Mouse (Mus musculus): ENCODE data around the gene Nfyb. TPM values are rescaled to one million over a fixed set of nuclear protein-coding genes. Genes with fewer than 3 reads are reported as not detected.
A peak's percentile ranks its signal among the peaks of the same experiment; 100 is the strongest.

Nfyb gene
- polyA plus RNA-seq, 1 experiment from 2014 or later, result 29.4 TPM

DNA sequence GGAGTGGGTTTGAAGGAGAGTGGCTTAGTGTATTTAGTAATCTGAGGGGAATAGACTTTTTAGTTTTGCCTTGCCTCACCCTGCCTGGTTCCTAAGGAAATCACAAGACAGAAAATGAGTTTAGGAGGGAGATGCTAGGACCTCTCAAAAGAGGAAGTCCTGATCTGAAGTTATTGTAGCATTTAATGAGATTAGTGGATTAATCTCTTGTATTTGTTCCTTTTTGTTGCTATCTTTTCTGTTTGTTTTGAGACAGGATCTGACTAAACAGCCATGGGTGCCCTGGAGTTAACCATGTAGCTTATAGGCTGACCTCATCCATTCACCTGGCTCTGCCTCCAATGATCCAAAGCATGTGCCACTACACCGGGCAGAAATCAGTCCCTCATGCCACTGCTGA lies 21.4 kb downstream of the Nfyb start:
- no peak overlapping the region for H3K4me3 ChIP-seq (ENCODE audit: low read depth, low read length)
- no peaks in the 10 kb centered on the region for H3K9me3 ChIP-seq (replicated peaks; ENCODE audit: control insufficient read depth, low read length)
- no peak overlapping the region for H3K9ac ChIP-seq (ENCODE audit: low read depth, low read length)
- no peaks in the 10 kb centered on the region for H3K27me3 ChIP-seq (ENCODE audit: control insufficient read depth, insufficient read depth, low read depth, low read length)
- no peak overlapping the region for H3K4me2 ChIP-seq (ENCODE audit: low read depth, low read length)
- H3K4me1 ChIP-seq (ENCODE audit: control insufficient read depth, low read depth, low read length), result 0 out of 2 replicates have a peak, but pooled peaks cover 2% of the 10 kb centered on the region
- ATAC-seq (ENCODE audit: low read depth), result no peak
- no peak overlapping the region for H3K27ac ChIP-seq (ENCODE audit: low read length)
- H3K36me3 ChIP-seq (ENCODE audit: control insufficient read depth, insufficient read depth), result peaks cover 13% of the 10 kb centered on the region
- WGBS (ENCODE audit: insufficient replicate concordance), result 82% methylated on average over 1 of the region's 1 CpGs

DNA sequence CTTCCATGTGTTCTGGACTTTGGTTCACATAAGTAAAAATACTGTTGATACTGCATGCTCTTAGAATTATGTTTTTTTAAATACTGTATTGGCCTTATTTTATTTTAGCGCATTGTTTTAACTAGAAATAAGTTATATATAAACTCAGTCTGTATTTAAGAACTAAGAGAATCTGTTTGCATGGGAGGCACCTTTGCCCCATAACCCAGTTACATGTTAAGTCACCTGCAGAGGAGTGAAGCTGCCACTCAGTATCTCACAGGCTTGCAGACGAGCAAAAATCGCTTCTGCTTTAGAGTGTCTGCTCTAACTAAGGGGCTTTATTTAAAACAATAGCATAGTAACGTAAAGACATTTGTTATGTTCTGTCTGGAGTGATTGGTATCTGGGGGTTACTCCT lies 22.1 kb downstream of the Nfyb start:
- H3K9ac ChIP-seq (ENCODE audit: low read depth, low read length), result no peak overlapping the region
- H3K4me1 ChIP-seq (ENCODE audit: control insufficient read depth, low read depth, low read length), result no peaks in the 10 kb centered on the region
- H3K4me2 ChIP-seq (ENCODE audit: low read depth, low read length), result no peak overlapping the region
- H3K36me3 ChIP-seq (ENCODE audit: control insufficient read depth, insufficient read depth), result peaks cover 6% of the 10 kb centered on the region; the same call in 1 of the 2 replicates
- H3K9me3 ChIP-seq (replicated peaks; ENCODE audit: control insufficient read depth, low read length), result no peaks in the 10 kb centered on the region
- no peaks in the 10 kb centered on the region for H3K27me3 ChIP-seq (ENCODE audit: control insufficient read depth, insufficient read depth, low read depth, low read length)
- 75% methylated on average over 4 of the region's 4 CpGs for WGBS (ENCODE audit: insufficient replicate concordance)
- no peak overlapping the region; the same call in 1 of the 2 replicates for H3K27ac ChIP-seq (ENCODE audit: low read length)
- peak; percentile 37; the same call in 1 of the 2 replicates for ATAC-seq (ENCODE audit: low read depth)
- no peak overlapping the region for H3K4me3 ChIP-seq (ENCODE audit: low read depth, low read length)

DNA sequence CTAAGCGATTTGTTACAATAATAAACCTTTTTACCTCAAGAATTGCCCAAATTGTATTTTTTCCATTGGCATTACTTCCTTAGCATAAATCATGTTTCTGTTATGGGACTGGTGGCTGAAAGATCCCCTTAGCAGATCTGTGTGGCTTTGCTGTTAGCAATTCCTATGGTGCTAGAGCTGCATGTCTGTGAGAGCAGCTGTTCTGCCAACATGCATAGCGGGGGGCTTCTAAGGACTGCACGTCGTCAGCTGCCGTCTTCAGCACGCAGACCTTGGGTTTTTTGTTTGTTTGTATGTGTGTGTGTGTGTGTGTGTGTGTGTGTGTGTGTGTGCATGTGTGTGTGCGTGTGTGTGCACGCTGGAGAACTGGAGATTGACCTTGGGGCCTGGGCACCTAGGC lies 22.6 kb downstream of the Nfyb start:
- Histone ChIP-seq H3K4me2 (ENCODE audit: low read depth, low read length) (no peak overlapping the region), H3K27me3 (ENCODE audit: control insufficient read depth, insufficient read depth, low read depth, low read length) (no peaks in the 10 kb centered on the region), H3K4me3 (ENCODE audit: low read depth, low read length) (no peak overlapping the region), H3K27ac (ENCODE audit: low read length) (peak overlapping the region; percentile 17; the same call in 1 of the 2 replicates), H3K36me3 (ENCODE audit: control insufficient read depth, insufficient read depth) (peaks cover 4% of the 10 kb centered on the region; the same call in 1 of the 2 replicates), H3K9ac (ENCODE audit: low read depth, low read length) (no peak overlapping the region), H3K4me1 (ENCODE audit: control insufficient read depth, low read depth, low read length) (no peaks in the 10 kb centered on the region), H3K9me3 (replicated peaks; ENCODE audit: control insufficient read depth, low read length) (no peaks in the 10 kb centered on the region)
- no peak for ATAC-seq (ENCODE audit: low read depth)
- 87% methylated on average over 8 of the region's 8 CpGs for WGBS (ENCODE audit: insufficient replicate concordance)

DNA sequence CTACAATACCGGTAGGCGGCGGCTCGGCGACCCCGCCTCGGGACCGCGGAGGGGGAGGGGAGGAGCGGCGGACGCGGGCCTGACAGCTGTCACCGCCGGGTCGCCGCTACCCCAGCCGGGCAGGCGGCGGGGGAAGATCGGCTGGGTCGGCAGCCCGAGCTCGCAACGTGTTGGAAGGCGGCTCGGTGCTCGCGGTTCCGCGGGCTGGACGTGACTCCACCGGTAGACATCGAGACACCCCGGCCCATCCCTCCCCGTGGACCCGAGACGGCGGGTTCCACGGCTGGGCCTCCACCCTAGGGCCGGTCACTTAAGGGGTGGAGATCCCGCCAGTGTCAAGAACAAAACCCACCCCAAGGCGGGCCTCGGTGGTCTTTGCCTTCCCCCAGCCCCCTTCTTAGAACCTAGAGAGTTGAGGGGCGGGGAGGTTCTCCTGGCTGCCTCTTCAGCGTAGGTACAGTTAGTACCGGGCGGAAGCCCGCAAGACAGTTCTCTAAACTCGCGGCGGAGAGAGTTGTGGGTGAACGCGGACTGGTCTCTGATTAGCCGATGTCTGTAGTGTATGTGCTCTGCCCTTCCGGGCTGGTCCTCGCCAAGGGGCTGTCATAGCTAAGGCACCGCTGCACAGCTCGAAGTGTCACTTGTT lies 64.5 kb downstream of the Nfyb start:
- Histone ChIP-seq H3K9me3 (replicated peaks; ENCODE audit: control insufficient read depth, low read length) (no peaks in the 10 kb centered on the region), H3K4me2 (ENCODE audit: low read depth, low read length) (peak overlapping the region; percentile 87), H3K9ac (ENCODE audit: low read depth, low read length) (peak overlapping the region; percentile 80), H3K27ac (ENCODE audit: low read length) (peak overlapping the region; percentile 50), H3K27me3 (ENCODE audit: control insufficient read depth, insufficient read depth, low read depth, low read length) (no peaks in the 10 kb centered on the region), H3K4me3 (ENCODE audit: low read depth, low read length) (peak overlapping the region; percentile 86), H3K36me3 (ENCODE audit: control insufficient read depth, insufficient read depth) (no peaks in the 10 kb centered on the region), H3K4me1 (ENCODE audit: control insufficient read depth, low read depth, low read length) (peaks cover 19% of the 10 kb centered on the region)
- WGBS (ENCODE audit: insufficient replicate concordance), result under 1% methylated on average over 46 of the region's 59 CpGs
- ATAC-seq (ENCODE audit: low read depth), result peak; percentile 55

DNA sequence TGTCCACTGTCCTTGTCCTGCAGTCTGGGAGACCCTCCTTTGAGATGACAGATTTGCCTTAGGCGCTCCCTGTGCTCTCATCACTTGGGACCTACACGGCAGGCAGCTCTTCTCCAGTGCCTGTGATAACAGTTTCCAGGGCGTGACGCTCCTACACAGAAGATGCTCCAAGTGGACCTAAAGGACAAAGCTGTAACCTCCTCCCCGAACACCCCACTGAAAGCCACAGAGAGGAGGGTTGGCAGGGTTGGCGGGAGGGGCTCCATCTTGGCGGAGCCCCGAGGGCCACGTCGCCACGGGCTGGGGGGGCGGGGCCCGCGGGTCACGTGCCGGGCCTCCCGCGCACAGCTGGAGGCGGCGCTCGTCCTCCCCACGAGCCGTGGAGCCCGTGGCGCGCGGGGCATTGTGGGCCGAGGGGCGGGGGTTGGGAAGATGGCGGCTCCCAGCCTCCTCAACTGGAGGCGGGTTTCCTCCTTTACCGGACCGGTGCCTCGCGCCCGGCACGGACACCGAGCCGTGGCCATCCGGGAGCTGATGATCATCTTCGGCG lies 65.2 kb downstream of the Nfyb start:
- Histone ChIP-seq H3K4me1 (ENCODE audit: control insufficient read depth, low read depth, low read length) (peaks cover 19% of the 10 kb centered on the region), H3K36me3 (ENCODE audit: control insufficient read depth, insufficient read depth) (no peaks in the 10 kb centered on the region), H3K27me3 (ENCODE audit: control insufficient read depth, insufficient read depth, low read depth, low read length) (no peaks in the 10 kb centered on the region), H3K9ac (ENCODE audit: low read depth, low read length) (peak overlapping the region; percentile 80), H3K27ac (ENCODE audit: low read length) (peak overlapping the region; percentile 50), H3K4me3 (ENCODE audit: low read depth, low read length) (peak overlapping the region; percentile 86), H3K9me3 (replicated peaks; ENCODE audit: control insufficient read depth, low read length) (no peaks in the 10 kb centered on the region), H3K4me2 (ENCODE audit: low read depth, low read length) (peak overlapping the region; percentile 87)
- WGBS (ENCODE audit: insufficient replicate concordance), result 1% methylated on average over 42 of the region's 42 CpGs
- peak; percentile 95 for ATAC-seq (ENCODE audit: low read depth)

Other genes with a start within 250 kb of the Nfyb start
- gene 1190007I07Rik, start 140.9 kb downstream of the Nfyb start, polyA plus RNA-seq (2015; fragmentation: Nextera tagmentation; extraction: Ambion mirVana), result 20.1 and 30.8 TPM in 2 replicates
- 27.5 and 31.5 TPM in 2 replicates for gene Tdg, start 134.3 kb downstream of the Nfyb start, polyA plus RNA-seq (2015; fragmentation: Nextera tagmentation; extraction: Ambion mirVana)
- gene Glt8d2, start 73.5 kb downstream of the Nfyb start, polyA plus RNA-seq (2015; fragmentation: Nextera tagmentation; extraction: Ambion mirVana), result 0.61 and 0.64 TPM in 2 replicates
- 13.6 and 13.9 TPM in 2 replicates for gene Hcfc2, start 68.0 kb downstream of the Nfyb start, polyA plus RNA-seq (2015; fragmentation: Nextera tagmentation; extraction: Ambion mirVana)
- 44.1 and 46.1 TPM in 2 replicates for gene Txnrd1, start 69.8 kb upstream of the Nfyb start, polyA plus RNA-seq (2015; fragmentation: Nextera tagmentation; extraction: Ambion mirVana)
- gene Eid3, start 102.5 kb upstream of the Nfyb start, polyA plus RNA-seq (2015; fragmentation: Nextera tagmentation; extraction: Ambion mirVana), result 0.13 and 0.18 TPM in 2 replicates
- gene Chst11, start 221.4 kb upstream of the Nfyb start, polyA plus RNA-seq (2015; fragmentation: Nextera tagmentation; extraction: Ambion mirVana), result 0.93 and 1.0 TPM in 2 replicates

All from liver, embryonic 16.5 days (tissue).